Mouse (Mus musculus): Measurements from ENCODE around the gene Gnb5. TPM values are rescaled to one million over a fixed set of nuclear protein-coding genes. Genes with fewer than 3 reads are reported as not detected.

Gnb5 gene
- polyA plus RNA-seq, 2 experiments, result 26.9 to 28.5 TPM

DNA sequence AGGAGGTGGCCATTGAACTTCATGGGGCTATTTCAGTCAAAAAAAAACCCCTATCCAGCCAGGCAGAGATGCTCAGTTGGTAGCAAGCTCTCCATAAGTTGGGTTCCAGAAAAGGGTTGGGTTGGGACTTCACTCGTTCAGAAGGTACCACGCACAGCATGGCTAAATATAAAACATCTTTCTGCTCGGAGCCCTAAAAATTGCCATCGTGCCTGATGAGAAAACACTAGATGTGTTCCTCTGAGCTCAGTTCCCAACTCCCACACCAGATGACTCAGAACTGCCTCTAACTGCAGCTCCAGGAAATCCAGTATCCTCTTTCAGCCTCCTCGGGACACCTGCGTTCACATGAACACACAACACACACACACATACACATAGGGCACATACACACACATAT is 31.9 kb downstream of the Gnb5 start:
- Histone ChIP-seq H3K27ac (replicated peaks; ENCODE audit: low read depth, low read length) (no peak overlapping the region), H3K9me3 (ENCODE audit: control insufficient read depth, low read length) (no peaks in the 10 kb centered on the region), H3K4me3 (replicated peaks; ENCODE audit: low read length) (no peak overlapping the region), H3K4me1 (ENCODE audit: control insufficient read depth, insufficient read depth, low read length) (no peaks in the 10 kb centered on the region), H3K36me3 (ENCODE audit: control insufficient read depth, insufficient read depth, low read length) (peaks cover 52% of the 10 kb centered on the region), H3K4me2 (replicated peaks; ENCODE audit: low read depth, low read length, severe bottlenecking) (no peak overlapping the region), H3K9ac (ENCODE audit: low read depth, low read length, severe bottlenecking) (no peak overlapping the region), H3K27me3 (ENCODE audit: control insufficient read depth, insufficient read depth, low read length) (no peaks in the 10 kb centered on the region)
- WGBS, result 85% methylated on average over 6 of the region's 6 CpGs
- TF ChIP-seq POLR2A (IDR thresholded peaks at IDR 0.05; ENCODE audit: borderline replicate concordance, extremely low read depth, insufficient read depth, insufficient read length), result no peak
- no peak for ATAC-seq (ENCODE audit: low FRiP score, low read depth)
- no peak for DNase-seq (ENCODE audit: low spot score)

DNA sequence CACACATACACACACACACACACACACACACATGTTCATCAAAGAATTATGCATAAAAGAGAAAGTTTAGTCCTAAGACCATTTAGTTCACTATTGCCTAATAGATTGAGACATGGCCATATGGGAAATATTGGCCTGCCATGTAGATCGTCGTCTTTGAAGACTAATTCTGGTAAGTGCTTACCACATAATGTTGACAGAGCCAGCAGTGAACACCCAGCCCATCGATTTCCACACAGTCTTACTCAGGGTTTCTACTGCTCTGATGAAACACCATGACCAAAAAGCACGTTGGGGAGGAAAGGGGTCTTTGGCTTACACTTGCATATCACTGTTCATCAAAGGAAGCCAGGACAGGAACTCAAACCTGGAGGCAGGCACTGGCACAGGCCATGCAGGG is 36.3 kb downstream of the Gnb5 start:
- Histone ChIP-seq H3K27ac (replicated peaks; ENCODE audit: low read depth, low read length) (no peak overlapping the region), H3K4me2 (replicated peaks; ENCODE audit: low read depth, low read length, severe bottlenecking) (no peak overlapping the region), H3K4me3 (replicated peaks; ENCODE audit: low read length) (no peak overlapping the region), H3K27me3 (ENCODE audit: control insufficient read depth, insufficient read depth, low read length) (no peaks in the 10 kb centered on the region), H3K4me1 (ENCODE audit: control insufficient read depth, insufficient read depth, low read length) (no peaks in the 10 kb centered on the region), H3K9ac (ENCODE audit: low read depth, low read length, severe bottlenecking) (no peak overlapping the region), H3K9me3 (ENCODE audit: control insufficient read depth, low read length) (no peaks in the 10 kb centered on the region), H3K36me3 (ENCODE audit: control insufficient read depth, insufficient read depth, low read length) (peaks cover 31% of the 10 kb centered on the region)
- ATAC-seq (ENCODE audit: low FRiP score, low read depth), result no peak
- DNase-seq (ENCODE audit: low spot score), result no peak
- no peak for TF ChIP-seq POLR2A (IDR thresholded peaks at IDR 0.05; ENCODE audit: borderline replicate concordance, extremely low read depth, insufficient read depth, insufficient read length)
- 77% methylated on average over 4 of the region's 4 CpGs for WGBS

DNA sequence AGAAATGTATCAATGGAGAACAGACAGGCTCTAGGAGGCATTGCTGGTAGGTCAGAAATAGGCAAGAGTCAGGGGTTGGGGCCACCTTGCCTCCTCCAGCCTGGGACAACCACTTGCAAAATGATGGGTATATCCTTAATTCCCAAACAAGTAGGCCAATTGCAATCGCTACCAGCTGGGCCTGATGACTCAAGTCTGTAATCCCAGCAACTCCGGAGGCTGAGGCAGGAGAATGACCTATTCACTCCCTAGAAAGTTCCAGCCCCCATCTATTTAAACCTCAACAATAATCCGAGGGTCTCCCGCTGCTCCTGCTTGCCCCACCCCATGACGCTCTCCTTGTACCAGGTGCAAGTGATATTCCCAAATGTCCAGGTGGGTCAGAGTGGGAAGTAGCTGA is 41.4 kb downstream of the Gnb5 start, which contains the start of gene Bcl2l10:
Gene Bcl2l10 (plus strand): TSS at position 301 of the 400 bp plus-strand sequence.
- WGBS, result 94% methylated on average over 5 of the region's 5 CpGs
- H3K4me3 ChIP-seq (replicated peaks; ENCODE audit: low read length), result no peak within 1 kb of the TSS
- DNase-seq (ENCODE audit: low spot score), result no peak
- no peaks in the 10 kb centered on the region for H3K27me3 ChIP-seq (ENCODE audit: control insufficient read depth, insufficient read depth, low read length)
- H3K4me2 ChIP-seq (replicated peaks; ENCODE audit: low read depth, low read length, severe bottlenecking), result no peak within 1 kb of the TSS
- no peak for TF ChIP-seq POLR2A (IDR thresholded peaks at IDR 0.05; ENCODE audit: borderline replicate concordance, extremely low read depth, insufficient read depth, insufficient read length)
- H3K36me3 ChIP-seq (ENCODE audit: control insufficient read depth, insufficient read depth, low read length), result peaks cover 7% of the 10 kb centered on the region
- ATAC-seq (ENCODE audit: low FRiP score, low read depth), result no peak
- no peaks in the 10 kb centered on the region for H3K9me3 ChIP-seq (ENCODE audit: control insufficient read depth, low read length)
- H3K9ac ChIP-seq (ENCODE audit: low read depth, low read length, severe bottlenecking), result no peak within 1 kb of the TSS
- H3K4me1 ChIP-seq (ENCODE audit: control insufficient read depth, insufficient read depth, low read length), result no peaks in the 10 kb centered on the region
- no peak within 1 kb of the TSS for H3K27ac ChIP-seq (replicated peaks; ENCODE audit: low read depth, low read length)

DNA sequence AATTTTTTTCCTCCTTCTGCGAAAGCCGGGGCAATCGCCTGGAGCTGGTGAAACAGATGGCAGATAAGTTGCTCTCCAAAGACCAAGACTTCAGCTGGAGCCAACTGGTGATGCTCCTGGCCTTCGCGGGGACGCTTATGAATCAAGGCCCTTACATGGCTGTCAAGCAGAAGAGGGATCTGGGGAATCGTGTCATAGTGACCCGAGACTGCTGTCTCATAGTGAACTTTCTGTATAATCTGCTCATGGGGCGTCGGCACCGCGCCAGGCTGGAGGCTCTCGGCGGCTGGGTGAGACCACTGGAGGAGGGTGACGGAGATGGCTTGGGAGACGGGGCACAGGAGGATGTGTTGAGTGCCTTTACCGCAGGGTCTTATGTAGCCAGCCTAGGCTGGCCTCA is 42.0 kb downstream of the Gnb5 start:
- TF ChIP-seq POLR2A (IDR thresholded peaks at IDR 0.05; ENCODE audit: borderline replicate concordance, extremely low read depth, insufficient read depth, insufficient read length), result no peak
- Histone ChIP-seq H3K9me3 (ENCODE audit: control insufficient read depth, low read length) (no peaks in the 10 kb centered on the region), H3K27ac (replicated peaks; ENCODE audit: low read depth, low read length) (no peak overlapping the region), H3K27me3 (ENCODE audit: control insufficient read depth, insufficient read depth, low read length) (no peaks in the 10 kb centered on the region), H3K9ac (ENCODE audit: low read depth, low read length, severe bottlenecking) (no peak overlapping the region), H3K36me3 (ENCODE audit: control insufficient read depth, insufficient read depth, low read length) (peaks cover 6% of the 10 kb centered on the region; the same call in 1 of the 2 replicates), H3K4me2 (replicated peaks; ENCODE audit: low read depth, low read length, severe bottlenecking) (no peak overlapping the region), H3K4me1 (ENCODE audit: control insufficient read depth, insufficient read depth, low read length) (no peaks in the 10 kb centered on the region), H3K4me3 (replicated peaks; ENCODE audit: low read length) (no peak overlapping the region)
- 94% methylated on average over 17 of the region's 17 CpGs for WGBS
- DNase-seq (ENCODE audit: low spot score), result no peak
- no peak for ATAC-seq (ENCODE audit: low FRiP score, low read depth)

DNA sequence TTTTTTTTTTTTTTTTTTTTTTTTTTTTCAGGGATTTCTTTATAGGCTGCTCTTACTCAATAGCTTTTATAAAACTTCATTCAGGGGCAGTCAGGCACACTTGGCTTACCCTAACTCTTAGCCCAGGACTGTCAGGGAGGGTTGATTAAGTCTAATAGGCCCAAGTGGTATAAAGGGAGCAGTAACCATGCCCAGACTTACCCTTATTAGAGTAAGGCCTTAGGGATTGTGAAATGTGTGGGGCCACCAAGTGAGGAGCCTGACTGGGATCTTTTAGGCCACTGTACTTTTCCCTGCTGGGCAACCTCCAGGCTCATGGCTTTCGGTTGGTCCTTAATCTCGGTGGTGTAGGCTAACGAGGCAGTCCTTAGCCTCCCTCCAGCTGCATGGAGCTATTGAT is 42.6 kb downstream of the Gnb5 start:
- H3K36me3 ChIP-seq (ENCODE audit: control insufficient read depth, insufficient read depth, low read length), result peaks cover 6% of the 10 kb centered on the region; the same call in 1 of the 2 replicates
- H3K9ac ChIP-seq (ENCODE audit: low read depth, low read length, severe bottlenecking), result no peak overlapping the region
- H3K4me1 ChIP-seq (ENCODE audit: control insufficient read depth, insufficient read depth, low read length), result no peaks in the 10 kb centered on the region
- H3K27me3 ChIP-seq (ENCODE audit: control insufficient read depth, insufficient read depth, low read length), result no peaks in the 10 kb centered on the region
- no peak for TF ChIP-seq POLR2A (IDR thresholded peaks at IDR 0.05; ENCODE audit: borderline replicate concordance, extremely low read depth, insufficient read depth, insufficient read length)
- H3K27ac ChIP-seq (replicated peaks; ENCODE audit: low read depth, low read length), result no peak overlapping the region
- H3K4me2 ChIP-seq (replicated peaks; ENCODE audit: low read depth, low read length, severe bottlenecking), result no peak overlapping the region
- H3K4me3 ChIP-seq (replicated peaks; ENCODE audit: low read length), result no peak overlapping the region
- no peaks in the 10 kb centered on the region for H3K9me3 ChIP-seq (ENCODE audit: control insufficient read depth, low read length)
- WGBS, result 46% methylated on average over 3 of the region's 3 CpGs
- ATAC-seq (ENCODE audit: low FRiP score, low read depth) (no peak), DNase-seq (ENCODE audit: low spot score) (no peak)

DNA sequence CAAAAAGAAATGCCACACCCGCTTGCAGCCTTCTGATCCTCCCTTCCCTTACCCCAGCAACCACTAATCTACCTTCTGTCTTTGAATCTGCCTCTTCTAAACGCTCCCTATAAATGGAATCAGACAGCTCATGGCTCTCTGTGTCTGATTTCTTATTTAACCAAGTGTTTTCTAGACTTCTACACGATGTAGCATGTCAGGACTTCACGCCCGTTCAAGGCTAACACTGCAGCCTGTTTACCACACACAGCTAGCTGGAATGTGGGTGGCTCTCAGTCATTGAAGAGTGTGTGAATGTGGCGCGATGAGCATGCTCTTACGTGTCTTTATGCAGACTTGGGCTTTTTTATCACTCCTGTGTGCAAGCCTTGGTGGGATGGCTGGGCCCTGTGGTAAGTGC is 47.0 kb downstream of the Gnb5 start:
- Histone ChIP-seq H3K4me3 (replicated peaks; ENCODE audit: low read length) (no peak overlapping the region), H3K4me2 (replicated peaks; ENCODE audit: low read depth, low read length, severe bottlenecking) (no peak overlapping the region), H3K9ac (ENCODE audit: low read depth, low read length, severe bottlenecking) (no peak overlapping the region), H3K27me3 (ENCODE audit: control insufficient read depth, insufficient read depth, low read length) (no peaks in the 10 kb centered on the region), H3K4me1 (ENCODE audit: control insufficient read depth, insufficient read depth, low read length) (no peaks in the 10 kb centered on the region), H3K27ac (replicated peaks; ENCODE audit: low read depth, low read length) (no peak overlapping the region), H3K9me3 (ENCODE audit: control insufficient read depth, low read length) (no peaks in the 10 kb centered on the region), H3K36me3 (ENCODE audit: control insufficient read depth, insufficient read depth, low read length) (no peaks in the 10 kb centered on the region)
- ATAC-seq (ENCODE audit: low FRiP score, low read depth) (no peak), DNase-seq (ENCODE audit: low spot score) (no peak)
- WGBS, result 70% methylated on average over 8 of the region's 8 CpGs
- no peak for TF ChIP-seq POLR2A (IDR thresholded peaks at IDR 0.05; ENCODE audit: borderline replicate concordance, extremely low read depth, insufficient read depth, insufficient read length)

Data from limb, embryonic 14.5 days (tissue).